Mouse (Mus musculus): ENCODE results near the gene Adap2. TPM values are rescaled to one million over a fixed set of nuclear protein-coding genes. Genes with fewer than 3 reads are reported as not detected.
"Not testable (repeated sequence)": the region's sequence is repeated elsewhere in the genome, so short reads cannot be mapped to it uniquely, and the experiment has no call there.

The Adap2 gene
- polyA plus RNA-seq, 1 experiment from 2014 or later, result 4.1 TPM

- Histone ChIP-seq H3K36me3 (no peaks in the 10 kb centered on the region), H3K4me3 (no peak overlapping the region), H3K27ac (replicated peaks) (no peak overlapping the region), H3K4me2 (no peak overlapping the region), H3K9me3 (no peaks in the 10 kb centered on the region), H3K4me1 (replicated peaks) (no peaks in the 10 kb centered on the region), H3K27me3 (peaks cover 5% of the 10 kb centered on the region), H3K9ac (no peak overlapping the region)
- 65% methylated on average over 1 of the region's 1 CpGs for WGBS
- ATAC-seq (ENCODE audit: low FRiP score, low read depth), result no peak
Measured at GRCm38 (mm10) chr11:80148313-80148712, 5.6 kb upstream of the Adap2 start.

- not testable (repeated sequence) for H3K9me3 ChIP-seq; H3K4me1 ChIP-seq (replicated peaks); H3K9ac ChIP-seq; H3K27ac ChIP-seq (replicated peaks); ATAC-seq (ENCODE audit: low FRiP score, low read depth); H3K4me3 ChIP-seq; H3K4me2 ChIP-seq; H3K36me3 ChIP-seq
- peaks cover 11% of the 10 kb centered on the region for H3K27me3 ChIP-seq
- 60% methylated on average over 3 of the region's 4 CpGs for WGBS
Measured at GRCm38 (mm10) chr11:80148974-80149373, 4.9 kb upstream of the Adap2 start.

DNA sequence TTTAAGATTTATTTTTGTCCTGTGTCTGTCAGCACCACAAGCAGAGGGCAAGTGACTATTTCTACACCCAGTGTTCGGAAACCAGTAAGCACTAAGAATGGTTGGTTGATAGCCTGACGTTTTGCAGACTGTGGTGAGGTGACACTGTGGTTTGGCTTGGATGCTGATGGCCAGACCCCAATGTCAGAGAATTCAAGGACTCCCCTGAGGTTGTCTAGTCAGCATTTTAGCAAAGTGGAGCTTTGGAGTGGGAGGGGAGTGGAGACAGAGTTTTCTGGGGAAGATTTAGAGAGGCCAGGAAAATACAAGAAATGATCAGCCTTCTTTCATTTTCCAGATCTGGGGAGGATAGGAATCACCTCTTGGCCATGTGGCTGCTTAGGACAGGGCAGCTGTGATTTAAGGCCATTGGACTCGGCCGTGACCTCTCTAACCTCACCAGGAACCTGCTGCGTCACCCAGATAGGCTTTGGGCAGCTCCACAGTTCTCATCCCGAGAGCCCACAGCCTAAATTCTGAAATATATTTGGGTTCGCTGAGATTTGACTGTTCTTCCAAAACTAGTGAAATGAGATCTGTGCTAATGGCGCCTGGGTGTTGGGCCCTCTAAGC lies 4.4 kb upstream of the Adap2 start:
- Histone ChIP-seq H3K36me3 (no peaks in the 10 kb centered on the region), H3K9ac (no peak overlapping the region), H3K4me1 (replicated peaks) (peaks cover 8% of the 10 kb centered on the region), H3K27me3 (peaks cover 16% of the 10 kb centered on the region), H3K9me3 (no peaks in the 10 kb centered on the region), H3K4me3 (no peak overlapping the region), H3K4me2 (no peak overlapping the region), H3K27ac (replicated peaks) (no peak overlapping the region)
- no peak for ATAC-seq (ENCODE audit: low FRiP score, low read depth)
- WGBS, result 88% methylated on average over 8 of the region's 8 CpGs

GRCm38 (mm10) chr11:80150566-80150965 lies 3.3 kb upstream of the Adap2 start:
- H3K36me3 ChIP-seq, result no peaks in the 10 kb centered on the region
- no peak overlapping the region for H3K27ac ChIP-seq (replicated peaks)
- no peak overlapping the region for H3K9ac ChIP-seq
- H3K9me3 ChIP-seq, result no peaks in the 10 kb centered on the region
- 79% methylated on average over 5 of the region's 5 CpGs for WGBS
- peaks cover 9% of the 10 kb centered on the region for H3K4me1 ChIP-seq (replicated peaks)
- ATAC-seq (ENCODE audit: low FRiP score, low read depth), result no peak
- H3K27me3 ChIP-seq, result peaks cover 24% of the 10 kb centered on the region
- no peak overlapping the region for H3K4me2 ChIP-seq
- H3K4me3 ChIP-seq, result no peak overlapping the region

GRCm38 (mm10) chr11:80151541-80151940 lies 2.4 kb upstream of the Adap2 start:
- ATAC-seq (ENCODE audit: low FRiP score, low read depth), result no peak
- H3K27ac ChIP-seq (replicated peaks), result no peak overlapping the region
- WGBS, result 60% methylated on average over 2 of the region's 2 CpGs
- H3K4me2 ChIP-seq, result no peak overlapping the region
- peaks cover 32% of the 10 kb centered on the region for H3K27me3 ChIP-seq
- H3K9ac ChIP-seq, result no peak overlapping the region
- H3K9me3 ChIP-seq, result no peaks in the 10 kb centered on the region
- peaks cover 9% of the 10 kb centered on the region for H3K4me1 ChIP-seq (replicated peaks)
- no peak overlapping the region for H3K4me3 ChIP-seq
- no peaks in the 10 kb centered on the region for H3K36me3 ChIP-seq

GRCm38 (mm10) chr11:80152376-80152775 lies 1.5 kb upstream of the Adap2 start:
- no peaks in the 10 kb centered on the region for H3K9me3 ChIP-seq
- ATAC-seq (ENCODE audit: low FRiP score, low read depth), result no peak
- peaks cover 9% of the 10 kb centered on the region for H3K4me1 ChIP-seq (replicated peaks)
- peaks cover 32% of the 10 kb centered on the region for H3K27me3 ChIP-seq
- no peak overlapping the region for H3K27ac ChIP-seq (replicated peaks)
- no peak overlapping the region for H3K9ac ChIP-seq
- H3K4me3 ChIP-seq, result no peak overlapping the region
- no peaks in the 10 kb centered on the region for H3K36me3 ChIP-seq
- 74% methylated on average over 8 of the region's 8 CpGs for WGBS
- H3K4me2 ChIP-seq, result no peak overlapping the region

DNA sequence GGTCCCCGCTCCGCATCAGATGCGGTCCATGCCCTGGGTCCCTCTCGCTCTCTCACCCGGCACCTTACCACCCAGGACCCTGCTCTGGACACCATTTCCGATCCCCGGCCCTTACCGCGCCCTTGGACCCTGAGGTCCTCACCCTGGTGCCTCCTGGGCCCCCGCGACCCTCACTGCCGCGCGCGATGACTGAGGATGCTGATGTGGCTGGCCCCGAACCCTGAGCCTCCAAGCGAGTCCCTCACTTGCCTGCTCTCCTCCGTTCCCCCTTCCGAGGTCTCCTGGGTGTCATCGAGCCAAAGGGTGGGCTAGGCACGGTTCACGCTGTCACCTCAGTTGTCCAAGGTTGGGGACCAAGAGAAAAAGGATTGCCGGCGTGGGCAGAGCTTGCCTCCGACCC lies 596 bp downstream of the Adap2 start:
- 24% methylated on average over 25 of the region's 25 CpGs for WGBS
- Histone ChIP-seq H3K36me3 (no peaks in the 10 kb centered on the region), H3K9ac (0 out of 2 replicates have a peak overlapping the region, but pooled peaks have one; percentile 30), H3K4me3 (peak overlapping the region; percentile 47), H3K27me3 (peaks cover 32% of the 10 kb centered on the region), H3K9me3 (no peaks in the 10 kb centered on the region), H3K4me2 (peak overlapping the region; percentile 77), H3K4me1 (replicated peaks) (peaks cover 9% of the 10 kb centered on the region), H3K27ac (replicated peaks) (no peak overlapping the region)
- no peak for ATAC-seq (ENCODE audit: low FRiP score, low read depth)

- H3K4me3 ChIP-seq, result no peak overlapping the region
- no peaks in the 10 kb centered on the region for H3K36me3 ChIP-seq
- H3K27me3 ChIP-seq, result peaks cover 32% of the 10 kb centered on the region
- peaks cover 9% of the 10 kb centered on the region for H3K4me1 ChIP-seq (replicated peaks)
- H3K27ac ChIP-seq (replicated peaks), result no peak overlapping the region
- no peaks in the 10 kb centered on the region for H3K9me3 ChIP-seq
- no peak for ATAC-seq (ENCODE audit: low FRiP score, low read depth)
- H3K9ac ChIP-seq, result no peak overlapping the region
- H3K4me2 ChIP-seq, result no peak overlapping the region
- WGBS, result 89% methylated on average over 8 of the region's 8 CpGs
Measured at GRCm38 (mm10) chr11:80155541-80155940, 1.6 kb downstream of the Adap2 start.

DNA sequence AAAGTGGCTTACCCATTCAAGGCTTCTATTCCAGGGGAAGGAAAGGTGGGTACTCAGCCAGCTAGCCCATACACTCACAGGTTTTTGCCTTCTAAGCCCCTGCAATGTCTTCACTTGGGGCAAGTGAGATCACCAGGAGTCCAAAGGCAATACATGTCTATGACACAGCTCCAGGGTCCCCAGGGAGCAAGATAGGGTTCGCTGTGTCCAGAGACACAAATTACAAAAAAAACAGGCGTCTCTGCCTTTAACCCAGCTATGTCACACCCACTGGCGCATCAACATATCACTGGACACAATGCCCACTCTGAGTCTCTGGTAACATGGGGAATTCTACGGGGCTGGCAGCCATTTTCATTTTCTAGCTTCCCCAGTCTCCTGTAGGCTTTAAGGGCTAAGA lies 2.1 kb downstream of the Adap2 start:
- H3K4me2 ChIP-seq, result no peak overlapping the region
- no peak for ATAC-seq (ENCODE audit: low FRiP score, low read depth)
- peaks cover 32% of the 10 kb centered on the region for H3K27me3 ChIP-seq
- H3K36me3 ChIP-seq, result no peaks in the 10 kb centered on the region
- WGBS, result 83% methylated on average over 4 of the region's 4 CpGs
- H3K9ac ChIP-seq, result no peak overlapping the region
- peaks cover 9% of the 10 kb centered on the region for H3K4me1 ChIP-seq (replicated peaks)
- H3K9me3 ChIP-seq, result no peaks in the 10 kb centered on the region
- H3K27ac ChIP-seq (replicated peaks), result no peak overlapping the region
- H3K4me3 ChIP-seq, result no peak overlapping the region

DNA sequence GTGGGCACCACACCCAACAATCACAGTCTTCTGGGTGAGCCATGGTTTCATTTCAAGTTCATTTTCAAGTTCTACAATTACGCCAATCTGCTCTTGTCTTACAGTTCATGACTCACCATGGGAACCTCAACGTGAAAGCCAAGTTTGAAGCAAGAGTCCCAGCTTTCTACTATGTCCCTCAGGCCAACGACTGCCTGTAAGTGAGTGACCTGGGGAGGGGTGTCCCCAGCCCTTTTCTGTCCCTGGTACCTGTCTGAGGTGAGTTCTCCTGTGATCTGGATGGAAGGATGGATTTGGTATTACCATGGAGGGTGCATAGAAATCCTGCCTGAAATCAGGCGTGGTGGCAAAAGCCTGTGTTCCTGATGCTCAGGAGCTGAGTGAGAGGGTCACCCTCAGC lies 2.9 kb downstream of the Adap2 start:
- H3K27ac ChIP-seq (replicated peaks), result no peak overlapping the region
- WGBS, result 79% methylated on average over 4 of the region's 4 CpGs
- no peak overlapping the region for H3K4me2 ChIP-seq
- no peaks in the 10 kb centered on the region for H3K36me3 ChIP-seq
- no peak overlapping the region for H3K4me3 ChIP-seq
- H3K27me3 ChIP-seq, result peaks cover 32% of the 10 kb centered on the region
- no peaks in the 10 kb centered on the region for H3K9me3 ChIP-seq
- H3K4me1 ChIP-seq (replicated peaks), result peaks cover 9% of the 10 kb centered on the region
- ATAC-seq (ENCODE audit: low FRiP score, low read depth), result no peak
- H3K9ac ChIP-seq, result no peak overlapping the region

- Histone ChIP-seq H3K4me1 (replicated peaks) (peaks cover 5% of the 10 kb centered on the region), H3K27me3 (peaks cover 20% of the 10 kb centered on the region), H3K9ac (no peak overlapping the region), H3K9me3 (no peaks in the 10 kb centered on the region), H3K36me3 (no peaks in the 10 kb centered on the region), H3K4me2 (no peak overlapping the region), H3K27ac (replicated peaks) (no peak overlapping the region), H3K4me3 (no peak overlapping the region)
- WGBS, result 88% methylated on average over 7 of the region's 7 CpGs
- ATAC-seq (ENCODE audit: low FRiP score, low read depth), result no peak
Measured at GRCm38 (mm10) chr11:80159018-80159417, 5.1 kb downstream of the Adap2 start.

GRCm38 (mm10) chr11:80161041-80161440 lies 7.1 kb downstream of the Adap2 start:
- 89% methylated on average over 4 of the region's 4 CpGs for WGBS
- no peak for ATAC-seq (ENCODE audit: low FRiP score, low read depth)
- H3K9me3 ChIP-seq, result no peaks in the 10 kb centered on the region

More at GRCm38 (mm10) chr11:80161041-80161440, 7.1 kb downstream of the Adap2 start:
- Histone ChIP-seq H3K4me3 (no peak overlapping the region), H3K9ac (no peak overlapping the region), H3K4me2 (no peak overlapping the region), H3K27ac (replicated peaks) (no peak overlapping the region), H3K27me3 (peaks cover 3% of the 10 kb centered on the region), H3K36me3 (no peaks in the 10 kb centered on the region), H3K4me1 (replicated peaks) (no peaks in the 10 kb centered on the region)
